Mouse (Mus musculus): Measurements from ENCODE around the gene Pga5.

DNA sequence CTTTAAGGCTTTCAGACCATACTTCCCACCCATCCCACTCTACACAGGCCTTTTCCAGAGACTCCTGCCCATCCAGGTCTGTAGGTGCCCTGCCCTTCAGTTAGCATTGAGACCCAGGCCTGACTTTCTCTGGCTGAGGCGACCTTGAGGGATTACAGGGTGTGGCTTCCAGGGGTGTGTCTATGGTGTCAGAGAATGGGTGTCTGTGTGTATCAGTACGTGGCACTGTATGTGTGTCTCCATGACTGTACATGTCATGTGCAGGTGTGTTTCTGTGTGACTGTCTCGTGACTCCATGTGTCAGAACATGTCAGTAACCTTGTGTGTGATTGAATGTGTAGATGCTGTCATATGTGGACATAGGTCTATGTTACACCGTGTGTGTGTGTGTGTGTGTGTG is 6.6 kb downstream of the Pga5 start:
- TF ChIP-seq POLR2A (IDR thresholded peaks at IDR 0.05; ENCODE audit: insufficient read length, low read depth) (no peak), TCF3 (IDR thresholded peaks at IDR 0.05; ENCODE audit: insufficient read length, low read depth) (no peak), E2F4 (IDR thresholded peaks at IDR 0.05; ENCODE audit: insufficient read depth) (no peak)
